Mouse (Mus musculus) T-helper 1 cell (primary cell): ENCODE results near the gene Plin2.

Source experiments
- in situ Hi-C: fragments of 300-600 bp; cut with MboI, MseI; formaldehyde crosslinking; loops from one replicate; pipeline ENCODE4 v1.15.1; 2025; ENCODE audit warnings: high pct_unique_total_duplicates

The Plin2 gene

GRCm38 (mm10) chr4:86669780-86670201 lies at the start of gene Plin2:
Gene Plin2 (minus strand): TSS chr4:86670060.
- in situ Hi-C loops, result no loop called here

- in situ Hi-C loops, result no loop called here
Observed at GRCm38 (mm10) chr4:86718878-86719577, 49.2 kb upstream of the Plin2 start.

- in situ Hi-C loops, result no loop called here
Observed at GRCm38 (mm10) chr4:86717176-86717575, 47.3 kb upstream of the Plin2 start.

- in situ Hi-C loops, result no loop called here
Observed at GRCm38 (mm10) chr4:86715341-86715740, 45.5 kb upstream of the Plin2 start.

GRCm38 (mm10) chr4:86713518-86713917 lies 43.7 kb upstream of the Plin2 start:
- in situ Hi-C loops, result no loop called here

- in situ Hi-C loops, result no loop called here
Observed at GRCm38 (mm10) chr4:86712751-86713195, 42.9 kb upstream of the Plin2 start.

GRCm38 (mm10) chr4:86710666-86711215 lies 40.9 kb upstream of the Plin2 start:
- in situ Hi-C loops, result no loop called here

- in situ Hi-C loops, result no loop called here
Observed at GRCm38 (mm10) chr4:86710034-86710650, 40.3 kb upstream of the Plin2 start.

- in situ Hi-C loops, result no loop called here
Observed at GRCm38 (mm10) chr4:86708801-86709200, 38.9 kb upstream of the Plin2 start.

GRCm38 (mm10) chr4:86699161-86699865 lies 29.5 kb upstream of the Plin2 start:
- in situ Hi-C loops, result loop anchor here (5.0 kb wide), 1 partner anchor 87 kb away; the partner anchor contains the start of gene Haus6

GRCm38 (mm10) chr4:86696890-86697289 lies 27.0 kb upstream of the Plin2 start:
- in situ Hi-C loops, result loop anchor here (5.0 kb wide), 1 partner anchor 85 kb away; the partner anchor contains the start of gene Haus6

GRCm38 (mm10) chr4:86695081-86695480 lies 25.2 kb upstream of the Plin2 start:
- in situ Hi-C loops, result loop anchor here (5.0 kb wide), 1 partner anchor 83 kb away; the partner anchor contains the start of gene Haus6

- in situ Hi-C loops, result no loop called here
Observed at GRCm38 (mm10) chr4:86692931-86693330, 23.1 kb upstream of the Plin2 start.

GRCm38 (mm10) chr4:86691290-86691689 lies 21.4 kb upstream of the Plin2 start:
- in situ Hi-C loops, result no loop called here

GRCm38 (mm10) chr4:86690768-86691167 lies 20.9 kb upstream of the Plin2 start:
- in situ Hi-C loops, result no loop called here

- in situ Hi-C loops, result no loop called here
Observed at GRCm38 (mm10) chr4:86690194-86690593, 20.3 kb upstream of the Plin2 start.

GRCm38 (mm10) chr4:86689056-86689735 lies 19.3 kb upstream of the Plin2 start:
- in situ Hi-C loops, result loop anchor here (5.0 kb wide), 2 partner anchors 37 to 112 kb away; partner anchors contain the start of gene Rraga

GRCm38 (mm10) chr4:86686564-86686963 lies 16.7 kb upstream of the Plin2 start:
- in situ Hi-C loops, result loop anchor here (5.0 kb wide), 2 partner anchors 34 to 109 kb away; partner anchors contain the start of gene Rraga

GRCm38 (mm10) chr4:86686009-86686366 lies 16.1 kb upstream of the Plin2 start:
- in situ Hi-C loops, result loop anchor here (5.0 kb wide), 2 partner anchors 34 to 109 kb away; partner anchors contain the start of gene Rraga

- in situ Hi-C loops, result loop anchor here (5.0 kb wide), 2 partner anchors 33 to 108 kb away; partner anchors contain the start of gene Rraga
Observed at GRCm38 (mm10) chr4:86685231-86686008, 15.6 kb upstream of the Plin2 start.
